Mouse (Mus musculus) cerebellum, postnatal 10 days (tissue): Measurements from ENCODE around the gene Plekhd1.
A peak's percentile ranks its signal among the peaks of the same experiment; 100 is the strongest.

ENCODE experiments used
- DNase-seq, 2 experiments: peaks; one replicate each; pipeline ENCODE4 v3.0.0; 2021; ENCODE audit warnings: mixed read lengths in 2 of 2

Plekhd1 gene

DNA sequence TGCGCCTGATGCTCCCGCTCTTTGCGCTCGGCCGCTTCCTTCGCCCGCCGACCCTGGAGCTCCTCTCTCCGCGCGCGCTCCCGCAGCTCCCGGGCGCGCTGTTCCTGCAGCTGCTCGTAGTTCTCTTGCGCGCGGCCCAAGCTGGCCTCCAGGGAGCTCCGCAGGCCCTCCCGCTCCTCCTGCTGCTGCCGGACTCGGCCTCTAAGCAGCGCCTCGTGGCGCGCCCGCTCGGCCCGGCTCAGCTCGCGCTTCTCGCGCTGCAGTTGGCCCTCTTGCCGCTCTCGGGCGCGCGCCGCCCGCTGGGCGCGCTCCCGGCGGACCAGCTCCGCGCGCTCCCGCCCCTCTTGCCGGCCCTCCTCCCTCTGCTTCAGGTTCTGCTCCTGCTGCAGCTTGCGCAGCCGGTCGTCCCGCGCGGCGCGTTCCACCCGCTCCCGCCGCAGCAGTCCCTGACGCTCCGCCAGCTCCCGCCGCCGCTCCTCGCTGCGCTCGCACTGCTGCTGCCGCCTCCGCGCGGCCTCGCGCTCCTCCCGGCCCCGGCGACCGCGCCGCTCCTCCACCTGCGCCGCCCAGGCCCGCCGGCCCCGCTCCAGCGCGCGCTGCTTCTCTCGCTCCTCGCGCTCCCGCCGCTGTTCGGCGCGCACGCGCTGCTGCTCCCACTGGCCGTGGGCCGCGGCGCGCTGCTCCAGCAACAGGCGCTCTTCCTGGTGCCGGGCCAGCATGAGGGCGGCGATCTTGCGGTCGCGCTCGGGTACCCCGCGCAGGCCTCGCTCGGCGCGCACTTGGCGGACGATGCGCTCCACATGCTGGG, 65.6 kb downstream of the Plekhd1 start:
- DNase-seq, result peak; percentile 69 to 72

DNA sequence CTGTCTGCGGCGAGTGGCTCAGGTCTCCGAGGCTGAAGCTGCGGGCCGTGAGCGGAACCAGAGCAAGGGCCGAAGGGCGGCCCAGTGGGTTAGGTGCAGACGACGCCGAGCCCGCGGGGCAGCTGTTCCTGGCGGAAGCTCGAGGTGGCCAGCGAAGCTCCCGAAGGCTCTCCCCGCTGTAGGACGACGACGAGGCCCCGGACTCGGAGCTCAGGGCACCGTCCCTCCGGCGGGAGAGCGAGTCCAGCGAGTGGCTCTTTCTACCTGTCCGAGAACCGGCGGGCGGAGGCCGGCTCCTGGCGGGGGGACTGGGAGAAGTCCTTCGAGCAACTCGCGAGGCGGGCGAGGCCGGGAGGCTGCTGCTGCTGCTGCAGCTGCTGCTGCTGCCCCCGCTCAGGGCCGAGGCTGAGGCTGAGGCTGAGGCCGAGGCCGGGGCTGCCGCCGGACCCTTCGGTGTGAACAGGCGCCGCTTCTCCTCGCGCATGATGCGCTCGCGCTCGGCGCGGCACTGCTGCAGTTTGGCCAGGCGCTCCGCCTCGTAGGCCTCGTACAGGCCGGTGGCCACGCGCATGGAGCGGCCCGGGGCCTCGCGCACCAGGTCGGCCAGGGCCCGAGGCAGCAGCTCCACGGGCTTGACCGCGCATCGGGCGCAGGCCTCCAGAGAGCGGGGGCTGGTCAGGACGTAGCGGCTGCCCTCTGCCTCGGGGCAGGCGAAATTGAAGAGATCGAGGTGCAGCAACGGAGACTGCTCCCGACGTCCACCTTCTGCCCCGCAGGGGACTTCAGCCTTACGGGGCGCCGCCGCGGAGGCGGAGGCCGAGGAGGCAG, 66.4 kb downstream of the Plekhd1 start:
- peak; percentile 47 to 54 for DNase-seq

DNA sequence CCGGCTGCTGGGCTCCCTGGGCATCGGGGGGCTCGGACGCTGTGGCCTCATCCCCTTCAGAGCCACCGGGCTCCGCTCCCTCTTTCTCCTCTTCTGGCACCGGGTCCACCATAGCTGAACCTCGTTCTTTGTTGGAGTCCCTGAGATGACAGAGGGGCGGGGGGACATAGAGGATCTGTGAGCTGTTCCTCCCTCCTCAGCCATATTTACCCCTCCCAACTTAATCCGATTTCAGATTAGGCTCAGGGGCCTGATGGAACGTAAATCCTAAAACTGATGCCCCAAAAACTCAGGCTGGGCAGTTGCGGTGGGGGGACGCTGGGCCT, 67.0 kb downstream of the Plekhd1 start:
- no peak for DNase-seq

GRCm38 (mm10) chr12:80759713-80760395, 67.5 kb downstream of the Plekhd1 start:
- peak; percentile 76 to 77 for DNase-seq

- peak; percentile 95 to 96 for DNase-seq
These were observed 68.0 kb downstream of the Plekhd1 start, which contains the start of gene Ccdc177 for GRCm38 (mm10) chr12:80760396-80760801. TSS of gene Ccdc177 (minus strand) at chr12:80760687.

DNA sequence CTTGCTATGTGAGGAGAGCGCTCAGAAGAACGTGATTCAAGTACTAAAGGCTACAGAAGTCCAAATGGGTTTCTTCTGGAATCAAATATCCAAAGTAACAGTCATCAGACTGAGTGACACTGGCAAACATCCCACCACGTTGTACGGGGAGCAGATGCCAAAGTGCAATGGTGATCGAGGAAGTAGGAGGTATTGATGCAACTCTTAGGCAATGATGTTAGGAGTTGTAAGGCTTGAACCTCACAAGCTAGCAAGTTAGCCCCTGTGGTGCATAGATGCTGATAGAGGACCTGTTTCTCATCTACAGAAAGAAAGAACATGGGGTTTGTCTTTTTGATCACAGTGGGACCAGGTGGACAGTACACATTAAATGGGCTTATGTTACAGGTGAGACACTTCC, 70.6 kb downstream of the Plekhd1 start:
- no peak for DNase-seq

- DNase-seq, result no peak
These were observed 71.7 kb downstream of the Plekhd1 start for GRCm38 (mm10) chr12:80764116-80764515.

GRCm38 (mm10) chr12:80769697-80770096, 77.3 kb downstream of the Plekhd1 start:
- peak; percentile 91 to 93 for DNase-seq
